Mouse (Mus musculus): ENCODE results near the gene Xndc1. TPM values are rescaled to one million over a fixed set of nuclear protein-coding genes. Genes with fewer than 3 reads are reported as not detected.
A peak's percentile ranks its signal among the peaks of the same experiment; 100 is the strongest.

Xndc1 gene
- polyA plus RNA-seq, 1 experiment from 2014 or later = 22.0 TPM

- peak; percentile 52 for ATAC-seq (ENCODE audit: low read depth)
- H3K4me1 ChIP-seq (ENCODE audit: control insufficient read depth, insufficient read depth, low read length) = peaks cover 4% of the 10 kb centered on the region; the same call in 1 of the 2 replicates
- H3K4me2 ChIP-seq (ENCODE audit: low read depth, low read length) = peak overlapping the region; percentile 42
- H3K9me3 ChIP-seq (ENCODE audit: control insufficient read depth, low read length) = no peaks in the 10 kb centered on the region
- no peaks in the 10 kb centered on the region for H3K36me3 ChIP-seq (ENCODE audit: control insufficient read depth, insufficient read depth, low read length)
- WGBS = 2% methylated on average over 30 of the region's 30 CpGs
- H3K27me3 ChIP-seq (ENCODE audit: control insufficient read depth, insufficient read depth, low read length) = no peaks in the 10 kb centered on the region
- no peak overlapping the region for H3K9ac ChIP-seq (replicated peaks; ENCODE audit: low read depth, low read length)
- no peak overlapping the region for H3K27ac ChIP-seq (ENCODE audit: low read depth, low read length)
- no peak overlapping the region for H3K4me3 ChIP-seq (ENCODE audit: low read depth, low read length)
Measured at GRCm38 (mm10) chr7:102099760-102100661, 34.7 kb downstream of the Xndc1 start.

DNA sequence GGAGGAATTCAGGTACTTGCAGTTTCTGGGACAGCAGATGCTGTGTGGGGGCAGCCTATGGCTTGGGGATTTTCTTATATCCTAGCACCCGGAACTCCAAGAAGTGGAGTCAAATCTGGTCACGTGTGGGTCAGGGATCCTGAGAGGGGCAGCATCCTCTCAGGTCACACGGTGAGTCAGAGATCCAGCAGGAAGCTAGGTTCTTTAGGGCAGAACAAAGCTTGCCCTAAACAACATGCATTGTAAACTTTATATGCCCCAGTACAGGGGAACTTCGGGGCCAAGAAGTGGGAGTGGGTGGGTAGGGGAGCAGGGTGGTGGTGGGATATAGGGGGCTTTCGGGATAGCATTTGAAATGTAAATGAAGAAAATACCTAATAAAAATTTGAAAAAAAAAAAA, 35.6 kb downstream of the Xndc1 start:
- Histone ChIP-seq H3K9me3 (ENCODE audit: control insufficient read depth, low read length) (no peaks in the 10 kb centered on the region), H3K27me3 (ENCODE audit: control insufficient read depth, insufficient read depth, low read length) (no peaks in the 10 kb centered on the region), H3K9ac (replicated peaks; ENCODE audit: low read depth, low read length) (no peak overlapping the region), H3K4me1 (ENCODE audit: control insufficient read depth, insufficient read depth, low read length) (peaks cover 4% of the 10 kb centered on the region; the same call in 1 of the 2 replicates), H3K36me3 (ENCODE audit: control insufficient read depth, insufficient read depth, low read length) (no peaks in the 10 kb centered on the region), H3K4me3 (ENCODE audit: low read depth, low read length) (no peak overlapping the region), H3K4me2 (ENCODE audit: low read depth, low read length) (no peak overlapping the region), H3K27ac (ENCODE audit: low read depth, low read length) (no peak overlapping the region)
- ATAC-seq (ENCODE audit: low read depth) = no peak
- 29% methylated on average over 5 of the region's 5 CpGs for WGBS

DNA sequence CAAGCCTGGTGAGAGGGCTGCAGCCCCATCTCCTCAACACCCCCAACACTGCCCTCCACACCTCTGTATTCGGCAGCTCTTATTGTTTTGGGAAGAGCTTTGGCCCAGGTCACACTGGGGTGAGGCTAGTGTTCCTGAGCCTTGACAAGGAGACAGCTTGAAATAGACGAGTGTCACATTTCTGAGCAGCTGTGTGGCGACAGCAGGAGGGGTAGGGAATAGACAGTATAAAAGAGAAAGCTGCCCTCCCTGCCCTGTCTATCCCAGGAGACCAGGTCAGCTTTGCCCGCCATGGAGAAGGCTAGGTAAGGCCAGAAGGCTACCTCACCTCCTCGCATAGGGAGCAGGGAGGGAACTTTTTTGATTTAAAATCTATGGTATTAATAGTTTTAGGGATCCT, 36.2 kb downstream of the Xndc1 start, which contains the start of gene Art1:
Art1 (plus strand) TSS at position 257 of the 400 bp plus-strand sequence.
- Histone ChIP-seq H3K27ac (ENCODE audit: low read depth, low read length) (no peak within 1 kb of the TSS), H3K4me1 (ENCODE audit: control insufficient read depth, insufficient read depth, low read length) (peaks cover 4% of the 10 kb centered on the region; the same call in 1 of the 2 replicates), H3K9ac (replicated peaks; ENCODE audit: low read depth, low read length) (no peak within 1 kb of the TSS), H3K9me3 (ENCODE audit: control insufficient read depth, low read length) (no peaks in the 10 kb centered on the region), H3K4me2 (ENCODE audit: low read depth, low read length) (no peak within 1 kb of the TSS), H3K4me3 (ENCODE audit: low read depth, low read length) (no peak within 1 kb of the TSS), H3K36me3 (ENCODE audit: control insufficient read depth, insufficient read depth, low read length) (no peaks in the 10 kb centered on the region), H3K27me3 (ENCODE audit: control insufficient read depth, insufficient read depth, low read length) (no peaks in the 10 kb centered on the region)
- ATAC-seq (ENCODE audit: low read depth) = no peak
- 34% methylated on average over 5 of the region's 5 CpGs for WGBS

- ATAC-seq (ENCODE audit: low read depth) = no peak
- no peak overlapping the region for H3K4me3 ChIP-seq (ENCODE audit: low read depth, low read length)
- 36% methylated on average over 8 of the region's 8 CpGs for WGBS
- no peaks in the 10 kb centered on the region for H3K9me3 ChIP-seq (ENCODE audit: control insufficient read depth, low read length)
- H3K9ac ChIP-seq (replicated peaks; ENCODE audit: low read depth, low read length) = no peak overlapping the region
- no peak overlapping the region for H3K4me2 ChIP-seq (ENCODE audit: low read depth, low read length)
- H3K27ac ChIP-seq (ENCODE audit: low read depth, low read length) = no peak overlapping the region
- peaks cover 4% of the 10 kb centered on the region; the same call in 1 of the 2 replicates for H3K4me1 ChIP-seq (ENCODE audit: control insufficient read depth, insufficient read depth, low read length)
- H3K36me3 ChIP-seq (ENCODE audit: control insufficient read depth, insufficient read depth, low read length) = no peaks in the 10 kb centered on the region
- H3K27me3 ChIP-seq (ENCODE audit: control insufficient read depth, insufficient read depth, low read length) = no peaks in the 10 kb centered on the region
Measured at GRCm38 (mm10) chr7:102102241-102102640, 36.9 kb downstream of the Xndc1 start.

DNA sequence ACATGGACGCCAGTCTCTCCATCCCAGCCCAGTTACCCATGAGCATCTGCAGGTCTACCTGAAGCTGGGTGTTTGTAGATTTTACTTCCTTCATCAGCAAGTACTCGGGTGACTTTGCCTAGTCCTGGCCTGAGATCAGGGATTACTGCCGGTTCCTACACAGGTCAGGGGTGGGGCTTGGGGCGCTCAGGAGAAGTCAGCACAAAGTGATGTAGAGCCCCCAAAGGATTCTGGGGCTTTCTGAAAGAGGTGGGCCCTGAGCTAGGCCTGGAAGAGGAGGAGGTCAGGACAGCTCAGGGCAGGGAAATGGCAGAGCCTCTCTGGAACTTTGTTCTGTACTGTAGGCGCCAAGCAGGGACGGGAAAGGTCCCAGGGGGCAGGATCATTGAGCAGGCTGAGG, 37.4 kb downstream of the Xndc1 start:
- Histone ChIP-seq H3K4me1 (ENCODE audit: control insufficient read depth, insufficient read depth, low read length) (peaks cover 4% of the 10 kb centered on the region; the same call in 1 of the 2 replicates), H3K9ac (replicated peaks; ENCODE audit: low read depth, low read length) (no peak overlapping the region), H3K27ac (ENCODE audit: low read depth, low read length) (no peak overlapping the region), H3K4me2 (ENCODE audit: low read depth, low read length) (no peak overlapping the region), H3K27me3 (ENCODE audit: control insufficient read depth, insufficient read depth, low read length) (no peaks in the 10 kb centered on the region), H3K36me3 (ENCODE audit: control insufficient read depth, insufficient read depth, low read length) (no peaks in the 10 kb centered on the region), H3K9me3 (ENCODE audit: control insufficient read depth, low read length) (no peaks in the 10 kb centered on the region), H3K4me3 (ENCODE audit: low read depth, low read length) (no peak overlapping the region)
- peak; percentile 32; the same call in 1 of the 2 replicates for ATAC-seq (ENCODE audit: low read depth)
- 52% methylated on average over 6 of the region's 6 CpGs for WGBS

- H3K9ac ChIP-seq (replicated peaks; ENCODE audit: low read depth, low read length) = no peak overlapping the region
- peaks cover 4% of the 10 kb centered on the region; the same call in 1 of the 2 replicates for H3K4me1 ChIP-seq (ENCODE audit: control insufficient read depth, insufficient read depth, low read length)
- H3K4me3 ChIP-seq (ENCODE audit: low read depth, low read length) = no peak overlapping the region
- no peaks in the 10 kb centered on the region for H3K36me3 ChIP-seq (ENCODE audit: control insufficient read depth, insufficient read depth, low read length)
- ATAC-seq (ENCODE audit: low read depth) = no peak
- H3K27me3 ChIP-seq (ENCODE audit: control insufficient read depth, insufficient read depth, low read length) = no peaks in the 10 kb centered on the region
- WGBS = 93% methylated on average over 2 of the region's 2 CpGs
- H3K4me2 ChIP-seq (ENCODE audit: low read depth, low read length) = no peak overlapping the region
- no peaks in the 10 kb centered on the region for H3K9me3 ChIP-seq (ENCODE audit: control insufficient read depth, low read length)
- no peak overlapping the region for H3K27ac ChIP-seq (ENCODE audit: low read depth, low read length)
Measured at GRCm38 (mm10) chr7:102103555-102103954, 38.2 kb downstream of the Xndc1 start.

GRCm38 (mm10) chr7:102104126-102104525, 38.8 kb downstream of the Xndc1 start:
- Histone ChIP-seq H3K4me2 (ENCODE audit: low read depth, low read length) (no peak overlapping the region), H3K4me3 (ENCODE audit: low read depth, low read length) (no peak overlapping the region), H3K9me3 (ENCODE audit: control insufficient read depth, low read length) (no peaks in the 10 kb centered on the region), H3K9ac (replicated peaks; ENCODE audit: low read depth, low read length) (no peak overlapping the region), H3K4me1 (ENCODE audit: control insufficient read depth, insufficient read depth, low read length) (peaks cover 4% of the 10 kb centered on the region; the same call in 1 of the 2 replicates), H3K36me3 (ENCODE audit: control insufficient read depth, insufficient read depth, low read length) (no peaks in the 10 kb centered on the region), H3K27me3 (ENCODE audit: control insufficient read depth, insufficient read depth, low read length) (no peaks in the 10 kb centered on the region), H3K27ac (ENCODE audit: low read depth, low read length) (no peak overlapping the region)
- 61% methylated on average over 5 of the region's 5 CpGs for WGBS
- no peak for ATAC-seq (ENCODE audit: low read depth)

DNA sequence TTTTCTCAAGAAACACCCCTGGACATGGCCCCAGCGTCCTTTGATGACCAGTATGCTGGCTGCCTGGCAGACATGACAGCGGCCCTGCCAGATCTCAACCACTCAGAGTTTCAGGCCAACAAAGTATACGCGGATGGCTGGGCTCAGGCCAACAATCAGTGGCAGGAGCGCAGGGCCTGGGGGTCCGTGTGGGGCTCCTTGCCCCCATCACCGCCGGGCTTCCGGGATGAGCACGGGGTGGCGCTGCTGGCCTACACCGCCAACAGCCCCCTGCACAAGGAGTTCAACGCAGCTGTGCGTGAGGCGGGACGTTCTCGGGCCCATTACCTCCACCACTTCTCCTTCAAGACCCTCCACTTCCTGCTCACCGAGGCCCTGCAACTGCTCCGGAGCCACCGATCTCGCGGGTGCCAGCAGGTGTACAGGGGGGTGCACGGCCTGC, 41.4 kb downstream of the Xndc1 start:
- no peaks in the 10 kb centered on the region for H3K36me3 ChIP-seq (ENCODE audit: control insufficient read depth, insufficient read depth, low read length)
- no peak overlapping the region for H3K9ac ChIP-seq (replicated peaks; ENCODE audit: low read depth, low read length)
- H3K4me3 ChIP-seq (ENCODE audit: low read depth, low read length) = no peak overlapping the region
- H3K4me1 ChIP-seq (ENCODE audit: control insufficient read depth, insufficient read depth, low read length) = no peaks in the 10 kb centered on the region
- peak; percentile 7; the same call in 1 of the 2 replicates for ATAC-seq (ENCODE audit: low read depth)
- H3K4me2 ChIP-seq (ENCODE audit: low read depth, low read length) = peak overlapping the region; percentile 39; the same call in 1 of the 2 replicates
- no peaks in the 10 kb centered on the region for H3K27me3 ChIP-seq (ENCODE audit: control insufficient read depth, insufficient read depth, low read length)
- no peak overlapping the region for H3K27ac ChIP-seq (ENCODE audit: low read depth, low read length)
- no peaks in the 10 kb centered on the region for H3K9me3 ChIP-seq (ENCODE audit: control insufficient read depth, low read length)
- 26% methylated on average over 23 of the region's 23 CpGs for WGBS

DNA sequence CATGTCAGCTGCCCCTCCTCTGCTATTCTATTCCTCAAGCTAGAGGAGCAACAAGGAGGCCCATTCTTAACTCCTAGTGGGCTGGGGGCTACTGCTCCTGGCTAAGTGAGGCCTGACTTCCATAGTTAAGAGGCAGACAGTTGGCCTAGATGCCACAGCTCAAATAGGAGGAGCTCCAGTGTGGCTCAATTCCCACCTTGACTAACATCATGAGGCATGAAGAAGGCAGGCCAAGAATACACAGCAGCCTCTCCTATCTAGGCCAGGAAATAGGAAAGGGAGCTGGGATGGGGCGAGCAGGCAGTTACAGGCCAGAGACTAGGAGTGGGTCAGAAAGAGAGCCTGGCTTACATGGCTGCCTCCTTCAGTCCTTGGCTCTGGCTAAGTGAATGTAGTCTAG, 42.9 kb downstream of the Xndc1 start:
- Histone ChIP-seq H3K27ac (ENCODE audit: low read depth, low read length) (no peak overlapping the region), H3K4me3 (ENCODE audit: low read depth, low read length) (no peak overlapping the region), H3K9me3 (ENCODE audit: control insufficient read depth, low read length) (no peaks in the 10 kb centered on the region), H3K9ac (replicated peaks; ENCODE audit: low read depth, low read length) (no peak overlapping the region), H3K36me3 (ENCODE audit: control insufficient read depth, insufficient read depth, low read length) (no peaks in the 10 kb centered on the region), H3K4me1 (ENCODE audit: control insufficient read depth, insufficient read depth, low read length) (no peaks in the 10 kb centered on the region), H3K4me2 (ENCODE audit: low read depth, low read length) (no peak overlapping the region), H3K27me3 (ENCODE audit: control insufficient read depth, insufficient read depth, low read length) (no peaks in the 10 kb centered on the region)
- ATAC-seq (ENCODE audit: low read depth) = no peak
- WGBS = 74% methylated on average over 1 of the region's 1 CpGs
